Mouse (Mus musculus): Measurements from ENCODE around the gene Wdr6.

The Wdr6 gene

GRCm38 (mm10) chr9:108572321-108572720 is 6.2 kb downstream of the Wdr6 start:
- no peak for DNase-seq

DNA sequence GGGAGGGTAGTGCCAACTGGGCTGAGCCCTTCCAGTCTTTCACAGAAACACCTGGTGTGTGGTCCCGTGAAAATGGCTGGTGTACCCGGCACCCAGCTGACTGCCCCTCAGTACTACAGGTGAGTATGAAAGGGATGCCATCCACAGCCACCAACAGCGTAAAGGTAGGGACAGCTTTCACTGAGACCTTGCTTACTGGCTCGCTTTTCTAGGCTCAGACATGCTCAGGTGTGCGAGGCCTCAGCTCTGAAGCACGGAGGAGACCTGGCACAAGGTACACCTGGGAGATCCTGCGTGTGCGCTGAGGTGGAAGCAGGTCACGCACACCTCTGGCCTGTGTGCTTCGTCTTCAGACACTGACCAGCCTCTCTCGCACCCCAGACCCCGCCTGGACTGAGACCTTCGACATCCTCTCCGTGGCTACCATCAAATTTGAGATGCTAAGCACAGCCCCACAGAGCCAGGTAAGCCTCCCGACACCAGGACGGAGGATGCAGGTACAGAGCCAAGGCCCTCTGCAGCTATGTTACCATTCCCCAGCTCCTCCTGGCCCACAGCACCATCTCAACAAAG is 7.1 kb downstream of the Wdr6 start:
- no peak for DNase-seq

DNA sequence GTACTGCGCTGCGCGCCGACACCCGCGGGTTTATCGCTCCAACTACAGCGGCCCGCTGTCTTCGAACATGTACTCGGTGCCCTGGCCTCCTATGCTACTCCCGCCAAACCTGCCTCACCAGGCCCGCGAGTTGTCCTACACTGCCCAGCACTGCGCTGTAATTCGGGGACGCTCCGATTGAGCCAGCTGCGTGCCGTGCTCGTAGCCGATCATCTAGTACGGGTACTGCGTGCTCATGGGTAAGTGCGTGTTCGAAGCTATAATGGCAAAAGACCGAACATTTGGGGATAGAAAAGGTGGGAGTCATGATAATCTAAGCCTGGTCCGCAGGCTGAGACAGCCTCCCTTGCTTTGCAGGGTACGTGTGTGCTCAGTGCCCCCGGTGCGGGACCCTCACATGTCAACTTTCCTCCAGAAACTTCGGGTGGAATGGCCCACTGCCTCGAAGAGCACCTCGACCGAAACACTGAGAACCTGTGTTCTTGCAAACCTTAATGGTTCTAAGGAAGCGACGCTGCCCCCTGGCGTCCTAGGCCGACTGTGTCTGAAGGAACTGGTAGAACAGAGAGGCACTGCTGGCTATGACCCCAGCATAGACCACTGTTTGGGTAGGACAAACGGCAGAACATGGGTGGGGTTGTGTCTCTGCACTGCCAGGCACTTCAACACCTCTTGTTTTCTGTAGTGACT is 8.2 kb downstream of the Wdr6 start:
- DNase-seq = peak; percentile 62

DNA sequence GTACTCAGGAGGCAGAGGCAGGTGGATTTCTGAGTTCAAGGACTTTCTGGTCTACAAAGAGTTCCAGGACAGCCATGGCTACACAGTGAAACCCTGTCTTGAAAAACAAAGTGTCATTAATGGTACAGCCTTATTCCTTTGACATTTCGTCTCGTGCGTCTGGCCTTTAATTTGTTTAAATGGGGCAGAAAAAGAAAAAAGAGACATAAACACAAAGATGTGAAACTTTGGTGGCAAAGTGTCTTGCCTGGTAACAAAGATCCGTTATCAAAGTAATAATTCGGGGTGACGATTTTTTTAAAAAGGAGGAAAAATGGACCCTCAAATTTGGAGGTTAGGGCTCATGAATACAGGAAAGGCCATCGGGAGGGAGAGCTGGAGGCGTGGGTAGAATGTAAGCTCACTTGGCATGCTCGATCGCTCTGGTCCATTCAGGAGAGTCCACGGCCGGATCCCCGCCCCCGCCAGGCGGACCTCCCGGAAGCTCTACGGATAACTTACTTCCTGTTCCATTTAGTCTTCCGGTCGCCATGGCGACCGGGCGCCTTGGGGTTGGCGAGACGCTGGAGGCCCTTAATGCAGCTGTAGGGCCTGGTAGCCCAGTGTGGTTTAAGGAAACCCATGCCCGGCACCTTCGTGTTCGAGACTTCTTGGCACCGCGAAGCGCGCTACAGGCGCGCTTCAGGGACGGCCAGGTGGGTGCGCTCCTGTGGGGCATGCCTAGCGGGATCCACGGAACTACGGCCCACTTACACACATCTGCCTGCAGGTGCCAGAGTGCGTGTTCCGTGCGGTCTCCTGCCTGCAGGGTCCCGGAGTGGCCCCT is 8.9 kb downstream of the Wdr6 start, which contains the start of gene Dalrd3:
Dalrd3 (plus strand) TSS at position 506 of the 826 bp plus-strand sequence.
- peak; percentile 94 for DNase-seq

GRCm38 (mm10) chr9:108568511-108568921 is 10.0 kb downstream of the Wdr6 start:
- no peak for DNase-seq

- no peak for DNase-seq
These were observed 10.6 kb downstream of the Wdr6 start for GRCm38 (mm10) chr9:108567931-108568419.

GRCm38 (mm10) chr9:108566815-108567776 is 11.4 kb downstream of the Wdr6 start, which contains the start of gene Ndufaf3:
Gene Ndufaf3, minus strand, starts transcription at chr9:108567434.
- DNase-seq = peak; percentile 96

DNA sequence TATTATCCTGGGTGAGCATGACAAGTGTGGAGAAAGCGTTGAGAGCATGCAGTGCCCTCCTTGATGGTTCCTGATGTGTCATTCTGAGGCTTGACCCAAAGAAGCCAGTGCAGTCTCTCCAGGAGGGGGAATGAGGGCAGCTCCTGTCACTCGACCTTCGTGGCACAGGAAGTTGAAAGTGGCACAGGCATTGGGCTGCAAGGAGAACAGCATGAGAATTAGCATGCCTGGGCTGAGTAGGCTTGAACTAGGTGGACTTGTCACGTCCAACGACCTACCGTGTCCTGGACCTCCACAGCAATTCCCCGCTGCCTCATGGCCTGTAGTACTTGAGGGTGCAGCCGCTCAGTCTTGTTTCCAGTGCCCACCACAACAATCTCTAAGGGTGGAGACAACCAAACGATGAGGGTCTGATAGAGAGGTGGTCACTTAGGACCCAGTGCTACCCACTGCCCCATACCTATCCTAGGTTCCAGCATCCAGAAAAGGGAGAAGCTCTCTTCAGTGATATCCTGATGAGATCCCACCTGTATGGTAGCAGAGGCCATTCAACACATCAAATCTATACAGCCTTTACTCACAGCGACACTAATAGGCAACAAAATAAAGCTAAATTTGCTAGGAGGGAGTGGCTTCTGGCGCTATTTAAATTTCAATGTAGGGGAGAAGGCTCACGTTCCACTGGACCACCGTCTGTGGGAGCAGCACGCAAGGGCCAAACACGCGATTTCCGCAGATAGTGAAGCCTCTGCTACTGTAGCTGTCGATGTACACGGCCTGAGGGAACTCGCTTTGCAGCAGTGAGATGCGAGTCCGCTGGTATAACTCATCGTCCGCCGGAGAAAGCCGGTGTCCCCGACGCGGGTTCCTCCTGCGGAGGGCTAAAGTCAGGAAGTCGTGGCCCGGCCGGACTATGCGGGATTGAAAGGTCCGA is 12.4 kb downstream of the Wdr6 start:
- no peak for DNase-seq

GRCm38 (mm10) chr9:108564131-108564530 is 14.4 kb downstream of the Wdr6 start:
- no peak for DNase-seq

- no peak for DNase-seq
These were observed 14.9 kb downstream of the Wdr6 start for GRCm38 (mm10) chr9:108563671-108564070.

DNA sequence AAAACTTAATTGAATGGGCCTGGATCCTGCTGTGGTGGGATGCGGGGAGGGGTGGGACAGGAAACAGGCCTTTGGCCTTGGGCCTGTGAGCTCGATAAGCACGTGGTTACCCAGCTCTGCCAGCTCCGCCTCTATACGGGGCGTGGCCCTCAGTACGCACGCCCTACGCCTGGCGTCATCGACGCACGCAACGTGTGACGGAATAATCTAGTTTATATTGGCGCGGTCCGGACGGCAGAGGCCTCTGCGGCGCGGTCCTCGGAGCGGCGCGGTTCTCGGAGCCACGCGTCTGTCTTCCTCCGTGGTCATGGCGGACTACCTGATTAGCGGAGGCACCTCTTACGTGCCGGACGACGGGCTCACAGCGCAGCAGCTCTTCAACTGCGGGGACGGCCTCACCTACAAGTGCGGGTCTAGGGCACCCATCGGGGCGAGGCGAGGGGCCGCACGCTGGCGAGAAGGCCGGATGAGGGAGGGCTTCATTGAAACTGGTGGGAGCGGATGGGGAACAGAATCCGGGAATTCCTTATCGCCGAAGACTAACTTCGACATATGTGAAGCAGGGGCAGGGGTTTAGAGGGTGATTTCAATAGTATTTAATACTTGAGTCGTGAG is 18.2 kb downstream of the Wdr6 start, which contains the start of gene Impdh2:
Impdh2 (plus strand) TSS at position 60 of the 615 bp plus-strand sequence.
- peak; percentile 93 for DNase-seq

GRCm38 (mm10) chr9:108559169-108559568 is 19.4 kb downstream of the Wdr6 start:
- no peak for DNase-seq

- no peak for DNase-seq
These were observed 31.7 kb downstream of the Wdr6 start for GRCm38 (mm10) chr9:108546875-108547274.

DNA sequence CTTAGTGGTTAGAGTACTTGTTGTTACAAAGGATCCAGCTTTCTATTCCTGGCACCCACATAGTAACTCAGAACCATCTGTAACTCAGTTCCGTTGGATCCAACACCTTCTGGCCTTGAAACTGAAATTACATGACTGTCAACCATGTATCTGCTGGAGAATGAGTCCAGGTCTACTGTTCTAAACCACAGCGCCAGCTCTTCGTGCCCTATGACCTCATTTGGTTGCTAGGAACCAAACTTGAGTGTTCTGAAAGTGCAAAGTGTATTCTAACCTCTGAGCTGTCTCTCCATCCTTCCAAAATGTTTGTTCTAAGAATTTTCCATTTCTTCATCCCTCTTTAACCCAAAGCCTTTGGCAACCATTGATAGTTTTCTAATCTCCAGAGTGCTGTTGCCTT is 32.6 kb downstream of the Wdr6 start:
- no peak for DNase-seq

- DNase-seq = no peak
These were observed 37.7 kb downstream of the Wdr6 start for GRCm38 (mm10) chr9:108540846-108541245.

- no peak for DNase-seq
These were observed 47.0 kb downstream of the Wdr6 start for GRCm38 (mm10) chr9:108531496-108531895.

- no peak for DNase-seq
These were observed 47.6 kb downstream of the Wdr6 start for GRCm38 (mm10) chr9:108530954-108531353.

- DNase-seq = no peak
These were observed 53.1 kb downstream of the Wdr6 start for GRCm38 (mm10) chr9:108525400-108525799.

GRCm38 (mm10) chr9:108523341-108523740 is 55.2 kb downstream of the Wdr6 start:
- DNase-seq = no peak
